Mouse (Mus musculus): ENCODE measurements around the gene Trio.
A peak's percentile ranks its signal among the peaks of the same experiment; 100 is the strongest.

Trio gene

GRCm38 (mm10) chr15:27944898-27945297 is 80.8 kb downstream of the Trio start:
- DNase-seq (ENCODE audit: low spot score) = no peak

- DNase-seq (ENCODE audit: low spot score) = peak; percentile 70
These were observed 82.0 kb downstream of the Trio start for GRCm38 (mm10) chr15:27943486-27944195.

DNA sequence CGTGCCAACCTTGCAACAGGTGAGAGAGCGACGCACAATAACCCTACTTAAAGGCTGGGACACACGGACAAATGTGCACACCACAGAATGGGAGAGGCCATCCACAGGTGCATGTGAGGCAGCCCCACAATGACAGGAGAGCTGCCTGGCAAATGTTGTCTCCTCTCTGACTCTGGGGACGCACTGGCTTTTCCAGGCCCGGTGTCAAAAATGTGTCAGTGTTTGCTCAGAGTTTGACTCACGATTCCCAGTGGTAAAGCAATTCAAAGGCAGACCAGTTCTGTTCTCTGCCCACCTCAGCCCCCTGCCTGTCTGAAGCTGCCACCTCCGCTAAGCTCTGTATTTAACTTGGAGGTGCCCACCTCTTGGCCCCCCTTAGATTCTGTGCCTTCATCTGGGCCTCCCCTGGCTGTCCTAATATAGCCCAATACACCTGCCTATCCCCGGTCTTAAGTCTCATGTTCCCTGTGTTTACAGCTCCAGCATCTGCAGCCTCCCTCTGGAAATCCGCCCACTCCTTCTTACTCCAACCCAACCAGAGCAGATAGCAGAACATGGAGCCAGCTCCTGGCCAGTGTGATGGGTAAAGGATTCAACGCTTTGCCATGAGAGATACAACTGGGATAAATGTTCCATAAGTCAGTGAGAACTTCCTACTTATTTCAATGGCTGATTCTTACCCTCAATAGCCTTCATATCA is 83.3 kb downstream of the Trio start:
- DNase-seq (ENCODE audit: low spot score) = no peak

DNA sequence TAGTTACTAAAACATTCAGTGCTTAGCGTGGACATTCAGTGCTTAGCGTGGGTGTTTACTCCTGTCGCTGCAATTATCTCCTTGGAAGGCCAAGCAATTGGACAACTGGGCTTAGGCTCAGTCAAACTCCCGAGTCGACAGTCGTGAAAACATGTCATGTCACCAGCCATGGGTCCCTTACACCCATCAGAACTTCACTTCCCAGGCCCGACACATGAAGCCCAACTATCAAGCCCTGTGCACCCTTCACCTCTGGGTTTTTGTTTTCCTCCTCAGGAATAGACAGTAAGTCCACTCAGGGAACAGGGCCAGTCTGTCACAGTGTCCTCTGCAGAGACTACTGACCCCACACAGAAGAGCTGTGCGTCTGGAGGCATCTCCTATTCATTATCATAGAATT is 84.2 kb downstream of the Trio start:
- no peak for DNase-seq (ENCODE audit: low spot score)

DNA sequence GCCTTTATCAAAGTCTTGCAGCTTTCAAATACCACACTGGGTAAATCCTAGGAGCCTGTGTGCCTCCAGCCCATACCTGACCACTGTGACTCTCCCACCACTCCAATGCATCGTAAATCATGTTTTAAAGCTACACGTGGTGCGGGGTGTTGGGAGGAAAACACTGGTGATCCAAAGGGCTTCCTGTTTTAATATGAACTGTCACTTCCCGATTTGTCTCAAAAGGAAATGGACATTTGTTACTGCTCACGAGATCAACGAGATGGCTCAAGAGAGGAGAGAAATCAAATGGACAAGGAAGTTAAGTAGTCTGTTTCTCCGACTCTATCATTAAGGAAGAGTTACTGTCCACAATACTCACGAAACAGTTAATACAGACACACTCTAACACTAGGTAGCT is 84.6 kb downstream of the Trio start:
- DNase-seq (ENCODE audit: low spot score) = no peak

GRCm38 (mm10) chr15:27940032-27940431 is 85.6 kb downstream of the Trio start:
- DNase-seq (ENCODE audit: low spot score) = no peak

- peak; percentile 34 for DNase-seq (ENCODE audit: low spot score)
These were observed 86.8 kb downstream of the Trio start for GRCm38 (mm10) chr15:27938886-27939285.

- DNase-seq (ENCODE audit: low spot score) = peak; percentile 43
These were observed 87.5 kb downstream of the Trio start for GRCm38 (mm10) chr15:27937861-27938833.

DNA sequence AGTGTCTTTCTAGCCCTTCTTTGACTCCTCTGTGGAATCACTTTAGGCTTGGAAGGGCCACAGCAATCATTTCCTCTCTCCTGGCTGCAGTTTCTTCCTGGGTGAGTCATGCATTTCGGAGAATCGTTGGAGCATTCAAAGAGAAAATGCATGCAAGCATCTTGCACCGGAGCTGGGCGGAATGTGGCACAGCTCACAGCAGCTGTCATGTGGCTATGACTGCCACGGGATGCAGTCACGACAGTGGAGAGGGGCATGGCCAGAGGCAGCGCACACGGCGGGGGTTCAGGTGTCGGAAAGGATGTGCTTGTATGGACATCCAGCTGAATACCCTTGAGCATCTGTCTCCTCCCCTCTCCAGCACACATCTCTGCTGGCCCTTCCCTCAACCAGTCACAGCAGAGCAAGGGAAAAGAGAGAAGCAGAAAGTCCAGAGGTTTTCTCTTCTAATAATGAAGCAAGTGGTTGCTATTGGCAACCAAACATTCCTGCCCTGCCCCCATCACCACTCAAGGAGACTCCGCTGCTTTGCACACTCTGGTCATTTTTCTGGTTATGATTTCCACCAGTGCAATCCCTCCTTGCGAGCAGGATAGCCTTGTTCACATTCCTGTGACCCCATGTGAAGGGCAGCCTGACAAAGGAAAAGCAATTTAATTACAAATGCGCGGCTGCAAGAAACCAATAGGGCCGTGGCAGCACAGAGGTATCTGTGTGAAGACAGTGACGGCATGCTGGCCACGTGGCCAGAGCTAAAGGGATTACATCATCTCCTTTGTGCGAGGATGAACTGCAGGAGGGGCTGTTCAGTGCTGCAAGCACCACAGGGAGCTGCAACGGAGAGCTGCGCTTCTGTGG is 88.4 kb downstream of the Trio start:
- DNase-seq (ENCODE audit: low spot score) = peak; percentile 96

- DNase-seq (ENCODE audit: low spot score) = peak; percentile 86
These were observed 89.6 kb downstream of the Trio start for GRCm38 (mm10) chr15:27935772-27936746.

DNA sequence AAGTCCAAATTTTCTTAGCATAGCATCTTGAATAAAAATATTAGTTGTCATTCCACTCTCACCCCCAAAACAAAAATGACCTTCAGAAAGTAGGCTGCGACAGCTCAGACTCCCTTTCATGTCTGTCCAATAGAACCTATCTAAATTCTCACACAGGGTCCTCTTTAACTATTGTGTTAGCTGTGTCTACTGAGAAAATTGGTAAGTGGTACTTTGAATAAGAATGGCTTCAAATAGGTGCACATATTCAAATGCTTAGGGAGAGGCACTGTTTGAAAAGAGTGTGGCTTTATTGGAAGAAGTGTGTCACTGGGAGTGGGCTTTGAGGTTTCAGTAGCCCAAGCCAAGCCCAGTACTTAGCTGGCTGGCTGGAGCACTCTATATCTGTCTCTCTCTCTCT is 92.4 kb downstream of the Trio start:
- no peak for DNase-seq (ENCODE audit: low spot score)

- no peak for DNase-seq (ENCODE audit: low spot score)
These were observed 93.8 kb downstream of the Trio start for GRCm38 (mm10) chr15:27931891-27932290.

GRCm38 (mm10) chr15:27931459-27931858 is 94.2 kb downstream of the Trio start:
- DNase-seq (ENCODE audit: low spot score) = no peak

GRCm38 (mm10) chr15:27927614-27928013 is 98.0 kb downstream of the Trio start:
- DNase-seq (ENCODE audit: low spot score) = no peak

- DNase-seq (ENCODE audit: low spot score) = no peak
These were observed 98.7 kb downstream of the Trio start for GRCm38 (mm10) chr15:27926941-27927340.

DNA sequence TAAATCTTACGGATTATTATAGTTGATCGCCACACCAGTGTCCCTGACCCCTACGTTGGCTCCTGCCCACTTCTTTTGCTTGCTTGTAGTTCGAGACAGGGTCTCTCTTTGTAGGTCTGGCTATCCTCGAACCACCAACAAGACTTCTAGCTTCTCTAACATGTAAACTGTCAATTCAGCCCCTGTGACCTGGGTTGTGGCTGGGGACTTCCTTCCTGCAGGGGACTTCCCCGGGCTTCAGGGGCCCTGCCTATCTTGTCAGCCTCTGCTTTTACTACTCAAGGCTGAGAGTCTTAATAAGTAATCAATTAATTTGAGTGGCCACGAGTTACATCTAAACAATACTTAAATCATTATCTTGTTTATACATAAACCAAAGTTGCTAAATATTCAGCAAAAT is 99.2 kb downstream of the Trio start:
- DNase-seq (ENCODE audit: low spot score) = no peak

DNA sequence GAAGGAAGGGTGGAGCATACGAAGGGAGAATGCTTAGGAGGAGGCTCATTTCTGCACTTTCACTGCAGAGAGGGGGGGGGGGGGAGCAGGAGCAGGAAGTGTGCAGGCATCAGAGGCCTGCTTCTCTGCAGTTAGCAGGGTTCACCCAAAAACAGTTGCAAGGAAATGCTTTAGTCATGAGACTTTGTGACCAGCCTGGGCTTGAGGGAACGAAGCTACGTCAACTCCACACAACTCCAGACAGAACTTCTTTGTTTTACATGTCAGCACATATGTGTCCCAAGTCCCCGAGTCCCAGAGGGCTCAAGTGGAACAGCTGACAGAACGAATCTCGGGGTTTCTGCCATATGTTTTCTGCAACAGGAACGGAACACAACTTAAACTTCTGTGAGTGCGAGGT is 99.8 kb downstream of the Trio start:
- no peak for DNase-seq (ENCODE audit: low spot score)

DNA sequence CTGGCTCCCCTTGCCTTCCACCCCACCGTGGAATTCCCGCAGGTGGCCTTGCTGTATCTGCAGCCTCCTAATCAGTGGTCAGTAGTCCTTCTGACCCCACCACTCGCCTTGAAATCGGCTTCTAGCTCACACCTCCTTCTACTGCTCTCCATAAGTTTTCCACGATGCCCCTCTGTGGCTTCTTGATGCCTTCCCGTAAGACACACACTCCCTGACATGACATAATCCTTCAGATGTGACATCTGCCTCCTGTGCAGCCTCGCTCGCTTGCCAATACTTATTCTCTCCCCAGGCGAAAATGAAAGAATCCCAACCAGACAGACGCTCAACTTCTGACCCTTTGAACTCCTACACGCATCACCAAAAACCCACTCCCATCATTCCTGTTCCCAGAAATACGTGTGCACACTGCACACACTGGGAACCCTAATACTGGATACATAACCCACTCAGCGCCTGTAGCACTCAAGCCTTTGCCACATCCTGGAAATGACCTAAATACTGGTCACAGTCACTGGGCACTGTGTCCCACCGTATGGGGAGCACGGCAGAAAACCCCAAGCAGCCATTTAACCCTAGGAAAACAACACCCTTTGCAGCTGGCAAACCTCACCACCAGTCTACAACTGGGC is 100.5 kb downstream of the Trio start:
- peak; percentile 46 for DNase-seq (ENCODE audit: low spot score)

GRCm38 (mm10) chr15:27923987-27924341 is 101.7 kb downstream of the Trio start:
- no peak for DNase-seq (ENCODE audit: low spot score)
